Mouse (Mus musculus) intestine, postnatal 0 days (tissue): ENCODE data around the gene Glt28d2. TPM values are rescaled to one million over a fixed set of nuclear protein-coding genes. Genes with fewer than 3 reads are reported as not detected.

ENCODE experiments used
- ATAC-seq: fragments of 200-750 bp; cut with Nextera tagmentation; 2 replicates; pipeline ENCODE4 v1.8.0; 2017; ENCODE audit warnings: mild to moderate bottlenecking, moderate TSS enrichment, moderate library complexity
- H3K27ac ChIP-seq: fragments of 300-500 bp; sonication (generic); 2 replicates; pipeline ENCODE4 v1.5.1; 2014; ENCODE audit warnings: mild to moderate bottlenecking, low read depth, low read length, moderate library complexity
- H3K27me3 ChIP-seq: fragments of 300-500 bp; sonication (generic); replicated peaks from 2 replicates; pipeline ENCODE4 v1.6.1; 2014; ENCODE audit warnings: low read length, mixed read lengths; ENCODE audit not compliant: control insufficient read depth, insufficient read depth
- H3K36me3 ChIP-seq: fragments of 300-500 bp; sonication (generic); 2 replicates; pipeline ENCODE4 v1.6.1; 2014; ENCODE audit warnings: mild to moderate bottlenecking, moderate library complexity; ENCODE audit not compliant: control insufficient read depth, insufficient read depth
- H3K4me1 ChIP-seq: fragments of 300-500 bp; sonication (generic); replicated peaks from 2 replicates; pipeline ENCODE4 v1.6.1; 2014; ENCODE audit warnings: antibody characterized with exemption, low read length, mixed read lengths; ENCODE audit not compliant: control insufficient read depth, insufficient read depth
- H3K4me2 ChIP-seq: fragments of 300-500 bp; sonication (generic); replicated peaks from 2 replicates; pipeline ENCODE4 v1.6.1; 2014; ENCODE audit warnings: low read depth, mild to moderate bottlenecking, moderate library complexity
- H3K4me3 ChIP-seq: fragments of 300-500 bp; sonication (generic); 2 replicates; pipeline ENCODE4 v1.5.1; 2014; ENCODE audit warnings: low read depth, low read length
- H3K9ac ChIP-seq: fragments of 300-500 bp; sonication (generic); 2 replicates; pipeline ENCODE4 v1.6.1; 2014; ENCODE audit warnings: mild to moderate bottlenecking, low read depth, low read length
- H3K9me3 ChIP-seq: fragments of 300-500 bp; sonication (generic); 2 replicates; pipeline ENCODE4 v1.6.1; 2016; ENCODE audit warnings: mixed run types; ENCODE audit not compliant: control insufficient read depth
- CTCF ChIP-seq: sonication (generic); IDR thresholded peaks from 2 replicates; pipeline ENCODE4 v1.5.1; 2016; ENCODE audit warnings: low read depth, mild to moderate bottlenecking, control low read depth, antibody characterized with exemption, moderate library complexity
- WGBS: fragments of 180-500 bp; shearing (Covaris S2); extraction: QIAGEN DNeasy Blood & Tissue Kit; methylation state at CpG from one replicate; pipeline ENCODE4 v1.1.7; 2014; 5-methylcytosine and 5-hydroxymethylcytosine counted together
- polyA plus RNA-seq: library from polyadenylated mRNA; unstranded; fragments of >200 nt; fragmentation: Nextera tagmentation; extraction: Ambion mirVana; gene quantifications from 2 replicates; pipeline ENCODE4 v1.2.1, GENCODE M21; 2015

Glt28d2 gene
- 2.6 and 3.3 TPM in 2 replicates for polyA plus RNA-seq

GRCm38 (mm10) chr3:85887239-85887827 lies at the start of gene Glt28d2, which contains the start of gene Gm37240:
Gene Glt28d2, minus strand, starts transcription at chr3:85887516.
Gene Gm37240, minus strand, starts transcription at chr3:85887518.
- H3K4me1 ChIP-seq: no peaks in the 10 kb centered on the region
- peak within 1 kb of the TSS; percentile 72 for H3K4me2 ChIP-seq

GRCm38 (mm10) chr3:85933586-85933985 lies 46.3 kb upstream of the Glt28d2 start:
- no peaks in the 10 kb centered on the region for H3K36me3 ChIP-seq
- WGBS: 82% methylated on average over 5 of the region's 5 CpGs
- no peak overlapping the region for H3K9ac ChIP-seq
- no peak for TF ChIP-seq CTCF
- no peak for ATAC-seq
- no peaks in the 10 kb centered on the region for H3K27me3 ChIP-seq
- H3K4me2 ChIP-seq: no peak overlapping the region
- no peaks in the 10 kb centered on the region for H3K4me1 ChIP-seq
- no peak overlapping the region for H3K27ac ChIP-seq
- no peaks in the 10 kb centered on the region for H3K9me3 ChIP-seq
- H3K4me3 ChIP-seq: no peak overlapping the region

More at GRCm38 (mm10) chr3:85887239-85887827, at the start of gene Glt28d2, which contains the start of gene Gm37240:
- Histone ChIP-seq H3K4me3 (peak within 1 kb of the TSS; percentile 53), H3K27me3 (no peaks in the 10 kb centered on the region), H3K36me3 (no peaks in the 10 kb centered on the region), H3K9ac (peak within 1 kb of the TSS; percentile 69), H3K9me3 (no peaks in the 10 kb centered on the region), H3K27ac (peak within 1 kb of the TSS; percentile 84)
- WGBS: under 1% methylated on average over 48 of the region's 48 CpGs
- ATAC-seq: peak; percentile 97
- no peak for TF ChIP-seq CTCF

GRCm38 (mm10) chr3:85931859-85932258 lies 44.5 kb upstream of the Glt28d2 start:
- Histone ChIP-seq H3K27ac (no peak overlapping the region), H3K4me1 (no peaks in the 10 kb centered on the region), H3K4me3 (no peak overlapping the region), H3K9ac (no peak overlapping the region), H3K27me3 (no peaks in the 10 kb centered on the region), H3K36me3 (no peaks in the 10 kb centered on the region), H3K4me2 (no peak overlapping the region), H3K9me3 (no peaks in the 10 kb centered on the region)
- TF ChIP-seq CTCF: no peak
- ATAC-seq: no peak
- 57% methylated on average over 6 of the region's 6 CpGs for WGBS

- Histone ChIP-seq H3K4me1 (no peaks in the 10 kb centered on the region), H3K4me3 (no peak overlapping the region), H3K9ac (no peak overlapping the region), H3K4me2 (no peak overlapping the region), H3K27ac (no peak overlapping the region), H3K27me3 (no peaks in the 10 kb centered on the region), H3K9me3 (no peaks in the 10 kb centered on the region), H3K36me3 (no peaks in the 10 kb centered on the region)
- no peak for ATAC-seq
- 89% methylated on average over 11 of the region's 11 CpGs for WGBS
- no peak for TF ChIP-seq CTCF
These were observed 43.4 kb upstream of the Glt28d2 start for GRCm38 (mm10) chr3:85930671-85931255.

GRCm38 (mm10) chr3:85929711-85930110 lies 42.4 kb upstream of the Glt28d2 start:
- 82% methylated on average over 5 of the region's 5 CpGs for WGBS
- no peak for ATAC-seq

GRCm38 (mm10) chr3:85928140-85928611 lies 40.9 kb upstream of the Glt28d2 start:
- no peaks in the 10 kb centered on the region for H3K27me3 ChIP-seq
- no peak overlapping the region for H3K27ac ChIP-seq
- H3K9me3 ChIP-seq: no peaks in the 10 kb centered on the region
- H3K9ac ChIP-seq: no peak overlapping the region
- WGBS: 85% methylated on average over 5 of the region's 5 CpGs
- no peak overlapping the region for H3K4me2 ChIP-seq
- no peak for ATAC-seq
- no peak overlapping the region for H3K4me3 ChIP-seq
- no peaks in the 10 kb centered on the region for H3K4me1 ChIP-seq
- TF ChIP-seq CTCF: no peak
- H3K36me3 ChIP-seq: no peaks in the 10 kb centered on the region

More at GRCm38 (mm10) chr3:85929711-85930110, 42.4 kb upstream of the Glt28d2 start:
- H3K4me3 ChIP-seq: no peak overlapping the region
- H3K9me3 ChIP-seq: no peaks in the 10 kb centered on the region
- no peaks in the 10 kb centered on the region for H3K36me3 ChIP-seq
- TF ChIP-seq CTCF: no peak
- H3K27me3 ChIP-seq: no peaks in the 10 kb centered on the region
- no peak overlapping the region for H3K4me2 ChIP-seq
- no peak overlapping the region for H3K9ac ChIP-seq
- no peak overlapping the region for H3K27ac ChIP-seq
- no peaks in the 10 kb centered on the region for H3K4me1 ChIP-seq
